Mouse (Mus musculus) olfactory bulb, adult 2 months (tissue): ENCODE data around the gene Rabl6.

Source experiments
- CTCF ChIP-seq: fragments of 200-500 bp; IDR thresholded peaks from 2 replicates; pipeline ENCODE4 v1.5.1; 2012; ENCODE audit warnings: low read depth, mild to moderate bottlenecking, low read length, moderate library complexity; ENCODE audit not compliant: insufficient read depth
- POLR2A ChIP-seq: fragments of 200-500 bp; IDR thresholded peaks from 2 replicates; pipeline ENCODE4 v1.6.1; 2012; ENCODE audit warnings: mild to moderate bottlenecking, low read depth, low read length, moderate library complexity; ENCODE audit not compliant: insufficient read depth

- TF ChIP-seq CTCF (no peak), POLR2A (no peak)
These were observed 9.3 kb upstream of the Rabl6 start, which contains the start of gene Ccdc183 for GRCm38 (mm10) chr2:25617578-25617977.
